Mouse (Mus musculus): ENCODE data around the gene Golph3.

Gene Golph3

GRCm38 (mm10) chr15:12321788-12322621 is 755 bp downstream of the Golph3 start, which contains the start of gene 1810049J17Rik:
Gene 1810049J17Rik (minus strand): TSS chr15:12321899.
- peaks cover 43% of the 10 kb centered on the region for H3K4me1 ChIP-seq (replicated peaks; ENCODE audit: low read depth, low read length)
- peaks cover 13% of the 10 kb centered on the region for H3K27me3 ChIP-seq (ENCODE audit: insufficient read depth, low read length)
- H3K9me3 ChIP-seq (ENCODE audit: low read length): no peaks in the 10 kb centered on the region
- peak within 1 kb of the TSS; percentile 99 for H3K4me3 ChIP-seq (replicated peaks; ENCODE audit: low read length)
- TF ChIP-seq POU5F1 (IDR thresholded peaks at IDR 0.05; ENCODE audit: borderline replicate concordance, low read length) (0 out of 2 replicates have a peak, but pooled peaks have one; percentile 24), CTCF (conservative IDR thresholded peaks at IDR 0.05; ENCODE audit: low read length) (no peak)
- peaks cover 22% of the 10 kb centered on the region for H3K36me3 ChIP-seq (ENCODE audit: insufficient read depth, low read length)

DNA sequence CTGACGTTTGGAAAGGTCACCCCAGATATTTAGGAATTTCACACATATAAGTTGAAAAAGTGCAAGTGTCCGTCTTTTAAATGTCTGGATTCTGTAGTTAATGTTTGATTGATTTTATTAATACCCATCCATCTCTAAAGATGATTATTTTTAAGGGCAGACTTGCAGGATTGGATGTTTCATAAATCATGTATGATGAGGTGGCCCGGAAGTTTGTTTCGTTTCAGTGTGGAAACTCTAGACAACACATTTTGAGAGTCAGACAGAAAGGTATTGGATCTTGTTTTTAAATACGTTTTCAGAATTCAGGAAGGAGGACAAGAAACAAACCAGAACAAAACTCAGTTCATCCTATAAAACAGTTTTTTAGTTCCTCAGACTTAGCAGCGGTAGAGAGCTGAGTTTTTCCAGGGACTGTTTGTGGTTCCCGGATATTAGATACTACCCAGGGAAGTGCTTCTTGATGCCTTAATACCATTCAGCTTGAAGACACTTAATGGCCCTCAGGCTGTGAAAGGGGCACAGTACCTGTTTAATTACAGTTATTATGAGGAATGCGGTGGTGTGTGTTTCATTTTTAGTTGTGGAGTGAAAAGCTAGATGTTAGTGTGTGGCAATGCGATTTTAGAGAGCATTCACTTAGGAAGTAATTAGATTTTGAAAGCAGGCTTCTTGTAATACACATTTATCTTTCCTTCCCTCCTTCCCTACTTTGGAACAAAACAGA is 1.6 kb downstream of the Golph3 start:
- TF ChIP-seq CTCF (conservative IDR thresholded peaks at IDR 0.05; ENCODE audit: low read length) (no peak), POU5F1 (IDR thresholded peaks at IDR 0.05; ENCODE audit: borderline replicate concordance, low read length) (no peak), NANOG (IDR thresholded peaks at IDR 0.05; ENCODE audit: borderline replicate concordance, low read length) (no peak)
- H3K4me3 ChIP-seq (replicated peaks; ENCODE audit: low read length): peak overlapping the region; percentile 99
- H3K9me3 ChIP-seq (ENCODE audit: low read length): no peaks in the 10 kb centered on the region
- H3K36me3 ChIP-seq (ENCODE audit: insufficient read depth, low read length): peaks cover 29% of the 10 kb centered on the region
- H3K4me1 ChIP-seq (replicated peaks; ENCODE audit: low read depth, low read length): peaks cover 46% of the 10 kb centered on the region
- peaks cover 13% of the 10 kb centered on the region for H3K27me3 ChIP-seq (ENCODE audit: insufficient read depth, low read length)

GRCm38 (mm10) chr15:12324326-12324725 is 3.1 kb downstream of the Golph3 start:
- 0 out of 2 replicates have a peak overlapping the region, but pooled peaks have one; percentile 1 for H3K4me3 ChIP-seq (replicated peaks; ENCODE audit: low read length)
- TF ChIP-seq POU5F1 (IDR thresholded peaks at IDR 0.05; ENCODE audit: borderline replicate concordance, low read length) (no peak), CTCF (conservative IDR thresholded peaks at IDR 0.05; ENCODE audit: low read length) (no peak), NANOG (IDR thresholded peaks at IDR 0.05; ENCODE audit: borderline replicate concordance, low read length) (no peak)
- peaks cover 31% of the 10 kb centered on the region for H3K36me3 ChIP-seq (ENCODE audit: insufficient read depth, low read length)
- H3K4me1 ChIP-seq (replicated peaks; ENCODE audit: low read depth, low read length): peaks cover 54% of the 10 kb centered on the region
- H3K9me3 ChIP-seq (ENCODE audit: low read length): no peaks in the 10 kb centered on the region
- H3K27me3 ChIP-seq (ENCODE audit: insufficient read depth, low read length): peaks cover 7% of the 10 kb centered on the region

DNA sequence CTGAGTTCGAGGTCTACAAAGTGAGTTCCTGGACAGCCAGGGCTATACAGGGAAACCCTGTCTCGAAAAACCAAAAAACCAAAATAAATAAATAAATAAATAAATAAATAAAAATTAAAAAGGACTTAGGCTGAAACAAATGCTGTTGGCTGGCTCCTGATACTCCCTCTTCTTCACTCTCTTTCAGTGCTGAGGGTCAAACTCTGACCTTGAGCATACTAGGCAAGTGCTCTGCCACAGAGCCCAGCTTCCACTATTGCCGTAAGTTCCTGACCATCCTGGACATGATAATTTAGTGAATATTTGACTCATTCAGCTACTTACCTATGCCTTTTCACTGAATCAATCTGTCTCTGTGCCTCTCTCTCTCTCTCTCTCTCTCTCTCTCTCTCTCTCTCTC is 9.1 kb downstream of the Golph3 start:
- Histone ChIP-seq H3K4me3 (replicated peaks; ENCODE audit: low read length) (no peak overlapping the region), H3K36me3 (ENCODE audit: insufficient read depth, low read length) (peaks cover 29% of the 10 kb centered on the region), H3K27me3 (ENCODE audit: insufficient read depth, low read length) (no peaks in the 10 kb centered on the region), H3K4me1 (replicated peaks; ENCODE audit: low read depth, low read length) (peaks cover 63% of the 10 kb centered on the region), H3K9me3 (ENCODE audit: low read length) (no peaks in the 10 kb centered on the region)
- no peak for TF ChIP-seq POU5F1 (IDR thresholded peaks at IDR 0.05; ENCODE audit: borderline replicate concordance, low read length)

- TF ChIP-seq POU5F1 (IDR thresholded peaks at IDR 0.05; ENCODE audit: borderline replicate concordance, low read length) (no peak), CTCF (conservative IDR thresholded peaks at IDR 0.05; ENCODE audit: low read length) (no peak), NANOG (IDR thresholded peaks at IDR 0.05; ENCODE audit: borderline replicate concordance, low read length) (no peak)
- Histone ChIP-seq H3K4me1 (replicated peaks; ENCODE audit: low read depth, low read length) (peaks cover 60% of the 10 kb centered on the region), H3K36me3 (ENCODE audit: insufficient read depth, low read length) (peaks cover 24% of the 10 kb centered on the region), H3K4me3 (replicated peaks; ENCODE audit: low read length) (no peak overlapping the region), H3K9me3 (ENCODE audit: low read length) (no peaks in the 10 kb centered on the region), H3K27me3 (ENCODE audit: insufficient read depth, low read length) (no peaks in the 10 kb centered on the region)
These were observed 9.6 kb downstream of the Golph3 start for GRCm38 (mm10) chr15:12330892-12331291.

DNA sequence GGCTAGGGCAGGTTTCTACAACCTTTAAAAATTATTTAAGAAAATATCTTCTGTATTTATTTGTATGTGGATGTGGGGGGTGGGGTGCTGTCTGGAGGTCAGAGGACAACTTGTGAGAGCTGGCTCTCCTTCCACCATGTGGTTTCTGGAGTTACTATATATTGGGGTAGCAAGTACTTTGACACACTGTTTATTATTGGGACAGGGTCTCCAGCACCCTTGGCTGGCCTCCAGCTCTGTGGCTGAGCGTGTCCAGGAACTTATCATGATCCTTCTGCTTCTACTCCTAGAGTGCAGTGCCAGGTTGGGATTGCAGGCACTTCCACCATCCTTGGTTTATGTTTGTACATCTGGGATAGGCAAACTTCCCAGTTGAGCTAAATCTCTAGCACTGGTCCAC is 10.1 kb downstream of the Golph3 start:
- Histone ChIP-seq H3K9me3 (ENCODE audit: low read length) (no peaks in the 10 kb centered on the region), H3K4me3 (replicated peaks; ENCODE audit: low read length) (no peak overlapping the region), H3K27me3 (ENCODE audit: insufficient read depth, low read length) (no peaks in the 10 kb centered on the region), H3K36me3 (ENCODE audit: insufficient read depth, low read length) (peaks cover 20% of the 10 kb centered on the region), H3K4me1 (replicated peaks; ENCODE audit: low read depth, low read length) (peaks cover 59% of the 10 kb centered on the region)
- TF ChIP-seq NANOG (IDR thresholded peaks at IDR 0.05; ENCODE audit: borderline replicate concordance, low read length): no peak
- TF ChIP-seq POU5F1 (IDR thresholded peaks at IDR 0.05; ENCODE audit: borderline replicate concordance, low read length): no peak
- TF ChIP-seq CTCF (conservative IDR thresholded peaks at IDR 0.05; ENCODE audit: low read length): no peak

- H3K36me3 ChIP-seq (ENCODE audit: insufficient read depth, low read length): peaks cover 12% of the 10 kb centered on the region
- no peaks in the 10 kb centered on the region for H3K9me3 ChIP-seq (ENCODE audit: low read length)
- no peak for TF ChIP-seq NANOG (IDR thresholded peaks at IDR 0.05; ENCODE audit: borderline replicate concordance, low read length)
- no peak for TF ChIP-seq CTCF (conservative IDR thresholded peaks at IDR 0.05; ENCODE audit: low read length)
- no peak for TF ChIP-seq POU5F1 (IDR thresholded peaks at IDR 0.05; ENCODE audit: borderline replicate concordance, low read length)
- no peaks in the 10 kb centered on the region for H3K27me3 ChIP-seq (ENCODE audit: insufficient read depth, low read length)
- no peak overlapping the region for H3K4me3 ChIP-seq (replicated peaks; ENCODE audit: low read length)
- H3K4me1 ChIP-seq (replicated peaks; ENCODE audit: low read depth, low read length): peaks cover 54% of the 10 kb centered on the region
These were observed 13.1 kb downstream of the Golph3 start for GRCm38 (mm10) chr15:12334381-12334780.

- H3K36me3 ChIP-seq (ENCODE audit: insufficient read depth, low read length): peaks cover 18% of the 10 kb centered on the region
- no peaks in the 10 kb centered on the region for H3K9me3 ChIP-seq (ENCODE audit: low read length)
- TF ChIP-seq POU5F1 (IDR thresholded peaks at IDR 0.05; ENCODE audit: borderline replicate concordance, low read length): no peak
- TF ChIP-seq CTCF (conservative IDR thresholded peaks at IDR 0.05; ENCODE audit: low read length): no peak
- TF ChIP-seq NANOG (IDR thresholded peaks at IDR 0.05; ENCODE audit: borderline replicate concordance, low read length): no peak
- peaks cover 43% of the 10 kb centered on the region for H3K4me1 ChIP-seq (replicated peaks; ENCODE audit: low read depth, low read length)
- no peak overlapping the region for H3K4me3 ChIP-seq (replicated peaks; ENCODE audit: low read length)
- H3K27me3 ChIP-seq (ENCODE audit: insufficient read depth, low read length): no peaks in the 10 kb centered on the region
These were observed 16.0 kb downstream of the Golph3 start for GRCm38 (mm10) chr15:12337030-12337778.
